Comparison of ENCODE assay signal across 22 mouse cellular contexts in genomic region chr14:93725798-93726197, GRCm38 (mm10).
DNase-seq lines count a peak whose midpoint lies in the region; ATAC-seq and TF ChIP-seq lines count a peak whose summit lies in the region.
"Had no signal": no experiment of that assay in that cellular context is flagged by ENCODE, and none has a peak within 500 bp of the region (broad histone marks: within the 10 kb centered on the region; RNA-seq: fewer than 3 reads in every experiment).

No protein-coding gene starts in this region.

- H3K4me3 ChIP-seq in layer of hippocampus, adult 2 months: no peak overlapping the region
- no peak overlapping the region for H3K4me3 ChIP-seq in midbrain, embryonic 11.5 days (ENCODE audit: low read depth, low read length)
- H3K4me3 ChIP-seq in midbrain, embryonic 16.5 days (ENCODE audit: low read depth, low read length): no peak overlapping the region
- H3K4me3 ChIP-seq: embryonic facial prominence, embryonic 13.5 days; embryonic facial prominence, embryonic 15.5 days; erythroblast, embryonic 14.5 days; forebrain, embryonic 10.5 days; forebrain, embryonic 12.5 days had no signal

- H3K9ac ChIP-seq in midbrain, embryonic 11.5 days (ENCODE audit: low read length): no peak overlapping the region
- H3K9ac ChIP-seq in midbrain, embryonic 16.5 days (ENCODE audit: low read depth, low read length): no peak overlapping the region
- H3K9ac ChIP-seq: embryonic facial prominence, embryonic 13.5 days; embryonic facial prominence, embryonic 15.5 days; forebrain, embryonic 12.5 days had no signal

- ATAC-seq in midbrain, embryonic 11.5 days (ENCODE audit: low FRiP score): no peak
- no peak for ATAC-seq in midbrain, embryonic 16.5 days
- ATAC-seq: activated CD4-positive, CD25-positive, alpha-beta regulatory T cell, adult 4 months; forebrain, embryonic 14.5 days; forebrain, embryonic 16.5 days; Patski had no signal

- H3K4me2 ChIP-seq in midbrain, embryonic 11.5 days: no peak overlapping the region
- no peak overlapping the region for H3K4me2 ChIP-seq in midbrain, embryonic 16.5 days (ENCODE audit: low read length)
- H3K4me2 ChIP-seq: embryonic facial prominence, embryonic 13.5 days; embryonic facial prominence, embryonic 15.5 days; forebrain, embryonic 12.5 days had no signal

- no peaks in the 10 kb centered on the region for H3K9me3 ChIP-seq in midbrain, embryonic 11.5 days (ENCODE audit: control insufficient read depth, low read length)
- no peaks in the 10 kb centered on the region for H3K9me3 ChIP-seq in midbrain, embryonic 16.5 days (replicated peaks; ENCODE audit: control insufficient read depth, low read length, poor library complexity, severe bottlenecking)
- H3K9me3 ChIP-seq: embryonic facial prominence, embryonic 13.5 days; embryonic facial prominence, embryonic 15.5 days; forebrain, embryonic 10.5 days; forebrain, embryonic 12.5 days had no signal

- DNase-seq in cerebellum, postnatal 10 days: peak; percentile 48 to 53
- DNase-seq in cerebellum, postnatal 4 days (ENCODE audit: low spot score in 2 of 2): no peak
- no peak for DNase-seq in layer of hippocampus, adult 2 months (ENCODE audit: low spot score in 2 of 2)
- no peak for DNase-seq in layer of hippocampus, postnatal 25 days (ENCODE audit: extremely low spot score in 1 of 2, low spot score in 1 of 2)
- DNase-seq in midbrain, embryonic 11.5 days (ENCODE audit: low spot score, missing footprints): peak; percentile 19
- peak; percentile 60 for DNase-seq in brain, adult 2 months (ENCODE audit: low read depth, low spot score)
- no peak for DNase-seq in yolk sac, embryonic 10.5 days (ENCODE audit: low spot score)
- DNase-seq: adrenal gland, adult 8-10 months; adrenal gland, postnatal 14 days; adrenal gland, postnatal 36 days; cerebellum, adult 11-12 months; embryo, embryonic 11 days had no signal

- no peaks in the 10 kb centered on the region for H3K36me3 ChIP-seq in midbrain, embryonic 11.5 days (ENCODE audit: control insufficient read depth, insufficient read depth, low read length)
- no peaks in the 10 kb centered on the region for H3K36me3 ChIP-seq in midbrain, embryonic 16.5 days (ENCODE audit: control insufficient read depth, insufficient read depth, low read length)
- H3K36me3 ChIP-seq: embryonic facial prominence, embryonic 13.5 days; embryonic facial prominence, embryonic 15.5 days; forebrain, embryonic 10.5 days; forebrain, embryonic 12.5 days had no signal

- TF ChIP-seq CTCF in layer of hippocampus, adult 2 months (conservative IDR thresholded peaks at IDR 0.05): no peak

- peak overlapping the region; percentile 28 for H3K27ac ChIP-seq in layer of hippocampus, adult 2 months
- no peak overlapping the region for H3K27ac ChIP-seq in midbrain, embryonic 11.5 days (ENCODE audit: low read depth, low read length)
- no peak overlapping the region for H3K27ac ChIP-seq in midbrain, embryonic 16.5 days (ENCODE audit: low read length)
- H3K27ac ChIP-seq: embryonic facial prominence, embryonic 13.5 days; embryonic facial prominence, embryonic 15.5 days; forebrain, embryonic 10.5 days; forebrain, embryonic 12.5 days had no signal

- no peaks in the 10 kb centered on the region for H3K27me3 ChIP-seq in midbrain, embryonic 11.5 days (ENCODE audit: control insufficient read depth, insufficient read depth, low read length)
- H3K27me3 ChIP-seq in midbrain, embryonic 16.5 days (ENCODE audit: control insufficient read depth, insufficient read depth, low read depth, low read length): no peaks in the 10 kb centered on the region
- H3K27me3 ChIP-seq: embryonic facial prominence, embryonic 13.5 days; embryonic facial prominence, embryonic 15.5 days; forebrain, embryonic 12.5 days; Patski had no signal

- WGBS in midbrain, embryonic 11.5 days: 82% methylated on average over 1 of the region's 1 CpGs
- WGBS in midbrain, embryonic 16.5 days: 65% methylated on average over 1 of the region's 1 CpGs

- H3K4me1 ChIP-seq in midbrain, embryonic 11.5 days (ENCODE audit: control insufficient read depth, insufficient read depth, low read length): no peaks in the 10 kb centered on the region
- no peaks in the 10 kb centered on the region for H3K4me1 ChIP-seq in midbrain, embryonic 16.5 days (ENCODE audit: control insufficient read depth, insufficient read depth, low read length)
- H3K4me1 ChIP-seq: embryonic facial prominence, embryonic 13.5 days; embryonic facial prominence, embryonic 15.5 days; forebrain, embryonic 10.5 days; forebrain, embryonic 12.5 days had no signal

Comparison
In these comparisons a context has a peak if more than half of its experiments do, and no peak if none do; other contexts are left out.
1. DNase-seq: peak in cerebellum, postnatal 10 days (2 of 2), midbrain, embryonic 11.5 days (single experiment) and brain, adult 2 months (single experiment); none in cerebellum, postnatal 4 days (0 of 2), layer of hippocampus, adult 2 months (0 of 2), layer of hippocampus, postnatal 25 days (0 of 2) and yolk sac, embryonic 10.5 days (single experiment).